Comparison of ENCODE assay signal across 8 mouse cellular contexts in the genomic region with DNA sequence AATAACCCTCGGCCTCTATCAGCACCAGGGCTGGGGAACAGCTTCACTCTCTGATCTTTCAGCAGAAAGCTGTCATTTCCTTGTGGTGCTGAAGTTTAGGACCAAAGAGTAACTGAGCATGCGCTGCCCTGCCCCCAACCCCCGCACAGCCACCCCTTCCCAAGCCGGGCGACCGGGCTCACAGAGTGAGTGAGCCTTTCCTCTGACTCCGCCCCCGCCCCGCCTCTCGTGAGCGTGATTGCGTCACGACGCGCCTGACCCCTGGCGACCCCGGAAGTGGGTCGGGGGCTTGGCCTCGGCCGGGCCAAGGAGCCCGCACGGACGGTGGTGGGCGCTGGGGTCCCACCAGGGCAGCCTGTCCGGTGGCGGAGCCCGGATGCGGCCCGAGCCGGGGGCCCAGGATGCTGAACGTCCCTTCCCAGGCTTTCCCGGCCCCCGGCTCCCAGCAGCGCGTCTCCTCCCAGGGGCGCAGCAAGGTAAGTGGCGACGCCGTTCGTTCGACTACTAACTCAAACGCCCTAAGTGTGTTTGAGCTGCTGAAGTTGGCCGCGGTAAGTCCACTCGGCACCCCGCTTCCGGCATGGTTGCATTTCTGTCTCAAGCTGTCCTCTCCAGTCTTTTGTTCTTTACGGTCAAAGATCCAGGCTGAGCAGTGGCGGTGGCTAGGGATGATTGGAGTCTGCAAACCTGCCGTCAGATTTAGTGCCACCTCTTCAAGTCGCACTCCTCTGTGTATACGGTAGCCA. TPM values are rescaled to one million over a fixed set of nuclear protein-coding genes. Genes with fewer than 3 reads are reported as not detected.
A peak's percentile ranks its signal among the peaks of the same experiment; 100 is the strongest.
DNase-seq lines count a peak whose midpoint lies in the region; ATAC-seq lines count a peak whose summit lies in the region.

Gene Cyb5r4 (plus strand): TSS at position 237 of the 746 bp plus-strand sequence.

- peak; percentile 76 for DNase-seq in c-Kit-negative CD71-positive TER-119-positive erythroid progenitor cells, embryonic 14.5 days (ENCODE audit: low read depth, low spot score)
- peak; percentile 91 for DNase-seq in fibroblast of lung, adult 2 months (ENCODE audit: low read depth)
- peak; percentile 97 for DNase-seq in kidney, postnatal 14 days
- DNase-seq in liver, embryonic 13.5 days, result peak; percentile 91
- DNase-seq in neural tube, embryonic 10.5 days (ENCODE audit: extremely low spot score, low spot score), result peak; percentile 99

- peak within 1 kb of the TSS; percentile 88 for H3K9ac ChIP-seq in heart, embryonic 14.5 days (ENCODE audit: low read length)
- peak within 1 kb of the TSS; percentile 82 for H3K9ac ChIP-seq in liver, embryonic 13.5 days
- peak within 1 kb of the TSS; percentile 92 for H3K9ac ChIP-seq in stomach, embryonic 16.5 days (ENCODE audit: low read length)

- WGBS in heart, embryonic 14.5 days, result under 1% methylated on average over 52 of the region's 52 CpGs
- WGBS in liver, embryonic 13.5 days (ENCODE audit: insufficient replicate concordance), result under 1% methylated on average over 47 of the region's 52 CpGs
- WGBS in stomach, embryonic 16.5 days, result under 1% methylated on average over 52 of the region's 52 CpGs

- H3K27ac ChIP-seq in heart, embryonic 14.5 days (replicated peaks in 1 of 2; ENCODE audit: control insufficient read depth in 1 of 2, insufficient read depth in 1 of 2, low read depth in 2 of 2, low read length in 2 of 2), result peak within 1 kb of the TSS; percentile 78 to 87
- H3K27ac ChIP-seq in liver, embryonic 13.5 days, result peak within 1 kb of the TSS; percentile 80
- H3K27ac ChIP-seq in stomach, embryonic 16.5 days (ENCODE audit: low read length), result peak within 1 kb of the TSS; percentile 84

- ATAC-seq in CD4-positive, CD25-positive, alpha-beta regulatory T cell, adult 4 months, result peak; percentile 97
- ATAC-seq in heart, embryonic 14.5 days (ENCODE audit: insufficient number of reproducible peaks, insufficient read depth, low FRiP score, low read depth), result peak; percentile 100
- peak; percentile 99 for ATAC-seq in liver, embryonic 13.5 days (ENCODE audit: low read depth)
- peak; percentile 100 for ATAC-seq in stomach, embryonic 16.5 days (ENCODE audit: insufficient read depth, low FRiP score)

- no peaks in the 10 kb centered on the region for H3K36me3 ChIP-seq in heart, embryonic 14.5 days (ENCODE audit: control insufficient read depth, insufficient read depth, low read length)
- no peaks in the 10 kb centered on the region for H3K36me3 ChIP-seq in liver, embryonic 13.5 days
- no peaks in the 10 kb centered on the region for H3K36me3 ChIP-seq in stomach, embryonic 16.5 days (ENCODE audit: control insufficient read depth, insufficient read depth, low read length)

- H3K4me2 ChIP-seq in heart, embryonic 14.5 days (ENCODE audit: low read length), result peak within 1 kb of the TSS; percentile 70
- peak within 1 kb of the TSS; percentile 79 for H3K4me2 ChIP-seq in liver, embryonic 13.5 days
- peak within 1 kb of the TSS; percentile 69 for H3K4me2 ChIP-seq in stomach, embryonic 16.5 days (ENCODE audit: low read depth, low read length)

- H3K4me3 ChIP-seq in heart, embryonic 14.5 days (ENCODE audit: control insufficient read depth in 1 of 2, insufficient read depth in 1 of 2, low read depth in 1 of 2, low read length in 2 of 2), result peak within 1 kb of the TSS; percentile 78 to 92
- peak within 1 kb of the TSS; percentile 89 for H3K4me3 ChIP-seq in liver, embryonic 13.5 days (replicated peaks)
- H3K4me3 ChIP-seq in stomach, embryonic 16.5 days (replicated peaks; ENCODE audit: low read length), result peak within 1 kb of the TSS; percentile 86

- peaks cover 10% of the 10 kb centered on the region for H3K27me3 ChIP-seq in heart, embryonic 14.5 days (ENCODE audit: control insufficient read depth, insufficient read depth, low read length)
- H3K27me3 ChIP-seq in liver, embryonic 13.5 days, result peaks cover 13% of the 10 kb centered on the region
- peaks cover 9% of the 10 kb centered on the region for H3K27me3 ChIP-seq in stomach, embryonic 16.5 days (ENCODE audit: control insufficient read depth, insufficient read depth, low read length)

- peaks cover 0 to 9% of the 10 kb centered on the region in 2 experiments; a peak in 1 of 4 replicates for H3K4me1 ChIP-seq in heart, embryonic 14.5 days (ENCODE audit: control insufficient read depth in 2 of 2, insufficient read depth in 2 of 2, low read length in 2 of 2)
- peaks cover 24% of the 10 kb centered on the region for H3K4me1 ChIP-seq in liver, embryonic 13.5 days (replicated peaks)
- peaks cover 8% of the 10 kb centered on the region; the same call in 1 of the 2 replicates for H3K4me1 ChIP-seq in stomach, embryonic 16.5 days (ENCODE audit: control insufficient read depth, insufficient read depth, low read length)

- H3K9me3 ChIP-seq in heart, embryonic 14.5 days (ENCODE audit: control insufficient read depth, low read length), result no peaks in the 10 kb centered on the region
- no peaks in the 10 kb centered on the region for H3K9me3 ChIP-seq in liver, embryonic 13.5 days (replicated peaks)
- H3K9me3 ChIP-seq in stomach, embryonic 16.5 days (replicated peaks; ENCODE audit: control insufficient read depth, low read length), result no peaks in the 10 kb centered on the region

RNA-seq across cellular contexts. Expression of gene Cyb5r4, which starts in this region (rescaled TPM):
- 10 to 100 TPM; 23.7 to 25.6 TPM for polyA plus RNA-seq in CD4-positive, CD25-positive, alpha-beta regulatory T cell, adult 4 months (2017; shearing (Covaris generic))
- 44.4 and 45.3 TPM in 2 replicates for polyA plus RNA-seq in heart, embryonic 14.5 days (2014; fragmentation: Nextera tagmentation; extraction: Ambion mirVana)
- polyA plus RNA-seq in liver, embryonic 13.5 days (2015; fragmentation: Nextera tagmentation; extraction: Ambion mirVana), result 45.0 and 53.3 TPM in 2 replicates
- 50.0 and 52.6 TPM in 2 replicates for polyA plus RNA-seq in stomach, embryonic 16.5 days (2015; fragmentation: Nextera tagmentation; extraction: Ambion mirVana)

Comparison
In these comparisons a context has a peak if more than half of its experiments do, and no peak if none do; other contexts are left out.
1. Peak in every context shown above with its lines: DNase-seq, ATAC-seq, H3K4me3 ChIP-seq and H3K27ac ChIP-seq.